Mouse (Mus musculus) brain, embryonic 14.5 days (tissue): Measurements from ENCODE around the gene Gm5788.
"Not testable (repeated sequence)": the region's sequence is repeated elsewhere in the genome, so short reads cannot be mapped to it uniquely, and the experiment has no call there.

ENCODE experiments used
- CTCF ChIP-seq: fragments of 200-500 bp; IDR thresholded peaks from 2 replicates; pipeline ENCODE4 v1.5.1; 2012; ENCODE audit warnings: inconsistent platforms, mild to moderate bottlenecking, moderate library complexity, borderline replicate concordance; ENCODE audit not compliant: insufficient read depth, insufficient read length; ENCODE audit errors: extremely low read depth
- POLR2A ChIP-seq: fragments of 200-500 bp; IDR thresholded peaks from 2 replicates; pipeline ENCODE4 v1.6.1; 2012; ENCODE audit warnings: mild to moderate bottlenecking, inconsistent platforms, borderline replicate concordance; ENCODE audit not compliant: poor library complexity, insufficient read depth, insufficient read length, severe bottlenecking; ENCODE audit errors: extremely low read depth

DNA sequence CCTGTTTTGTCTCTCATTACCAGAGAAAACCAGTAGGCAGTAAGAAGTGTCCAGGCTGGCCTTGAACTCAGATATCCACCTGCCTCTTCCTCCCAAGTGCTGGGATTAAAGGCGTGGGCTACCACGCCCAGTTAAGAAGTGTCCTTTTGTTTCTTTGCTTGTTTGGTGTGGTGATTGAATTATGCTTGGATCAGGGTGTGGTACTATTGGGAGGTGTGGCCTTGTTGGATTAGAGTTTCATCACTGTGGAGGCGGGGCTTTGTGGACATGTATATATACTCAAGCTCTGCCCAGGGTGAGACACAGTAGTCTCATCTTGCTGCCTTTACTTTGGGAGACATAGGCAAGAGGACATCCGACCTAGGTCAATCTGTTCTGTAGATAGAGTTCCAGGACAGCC, 19.5 kb downstream of the Gm5788 start, which contains the start of gene Gm8300:
- not testable (repeated sequence) for TF ChIP-seq CTCF, POLR2A
